Mouse (Mus musculus): ENCODE measurements around the gene Hist1h4a. TPM values are rescaled to one million over a fixed set of nuclear protein-coding genes. Genes with fewer than 3 reads are reported as not detected.

Hist1h4a gene
- polyA plus RNA-seq, 1 experiment from 2014 or later: not detected

- WGBS: 48% methylated on average over 4 of the region's 4 CpGs
- H3K27ac ChIP-seq (replicated peaks in 1 of 2; ENCODE audit: control insufficient read depth in 1 of 2, insufficient read depth in 1 of 2, low read depth in 2 of 2, low read length in 2 of 2): peak overlapping the region in 1 of 2 experiments; percentile 99; a peak in 1 of 4 replicates
- H3K36me3 ChIP-seq (ENCODE audit: control insufficient read depth, insufficient read depth, low read length): no peaks in the 10 kb centered on the region
- peak overlapping the region; percentile 77 for H3K4me2 ChIP-seq (ENCODE audit: low read length)
- no peaks in the 10 kb centered on the region for H3K9me3 ChIP-seq (ENCODE audit: control insufficient read depth, low read length)
- H3K4me1 ChIP-seq (ENCODE audit: control insufficient read depth in 2 of 2, insufficient read depth in 2 of 2, low read length in 2 of 2): peaks cover 0 to 32% of the 10 kb centered on the region in 2 experiments; a peak in 2 of 4 replicates
- H3K4me3 ChIP-seq (ENCODE audit: control insufficient read depth in 1 of 2, insufficient read depth in 1 of 2, low read depth in 1 of 2, low read length in 2 of 2): peak overlapping the region in 1 of 2 experiments; percentile 38; a peak in 2 of 4 replicates
- H3K27me3 ChIP-seq (ENCODE audit: control insufficient read depth, insufficient read depth, low read length): no peaks in the 10 kb centered on the region
- ATAC-seq (ENCODE audit: insufficient number of reproducible peaks, insufficient read depth, low FRiP score, low read depth): no peak
- peak overlapping the region; percentile 74 for H3K9ac ChIP-seq (ENCODE audit: low read length)
Observed at GRCm38 (mm10) chr13:23743963-23744362, 17.1 kb downstream of the Hist1h4a start.

- Histone ChIP-seq H3K4me3 (ENCODE audit: control insufficient read depth in 1 of 2, insufficient read depth in 1 of 2, low read depth in 1 of 2, low read length in 2 of 2) (no peak overlapping the region), H3K27ac (replicated peaks in 1 of 2; ENCODE audit: control insufficient read depth in 1 of 2, insufficient read depth in 1 of 2, low read depth in 2 of 2, low read length in 2 of 2) (no peak overlapping the region; a peak in 1 of 4 replicates), H3K36me3 (ENCODE audit: control insufficient read depth, insufficient read depth, low read length) (no peaks in the 10 kb centered on the region), H3K4me2 (ENCODE audit: low read length) (no peak overlapping the region), H3K9me3 (ENCODE audit: control insufficient read depth, low read length) (no peaks in the 10 kb centered on the region), H3K4me1 (ENCODE audit: control insufficient read depth in 2 of 2, insufficient read depth in 2 of 2, low read length in 2 of 2) (peaks cover 0 to 31% of the 10 kb centered on the region in 2 experiments; a peak in 2 of 4 replicates), H3K27me3 (ENCODE audit: control insufficient read depth, insufficient read depth, low read length) (no peaks in the 10 kb centered on the region), H3K9ac (ENCODE audit: low read length) (no peak overlapping the region)
- 83% methylated on average over 5 of the region's 5 CpGs for WGBS
- ATAC-seq (ENCODE audit: insufficient number of reproducible peaks, insufficient read depth, low FRiP score, low read depth): no peak
Observed at GRCm38 (mm10) chr13:23743215-23743614, 17.8 kb downstream of the Hist1h4a start.

- Histone ChIP-seq H3K4me3 (ENCODE audit: control insufficient read depth in 1 of 2, insufficient read depth in 1 of 2, low read depth in 1 of 2, low read length in 2 of 2) (no peak overlapping the region), H3K27ac (replicated peaks in 1 of 2; ENCODE audit: control insufficient read depth in 1 of 2, insufficient read depth in 1 of 2, low read depth in 2 of 2, low read length in 2 of 2) (no peak overlapping the region), H3K4me2 (ENCODE audit: low read length) (no peak overlapping the region), H3K9me3 (ENCODE audit: control insufficient read depth, low read length) (no peaks in the 10 kb centered on the region), H3K4me1 (ENCODE audit: control insufficient read depth in 2 of 2, insufficient read depth in 2 of 2, low read length in 2 of 2) (peaks cover 0 to 24% of the 10 kb centered on the region in 2 experiments; a peak in 2 of 4 replicates), H3K9ac (ENCODE audit: low read length) (no peak overlapping the region), H3K27me3 (ENCODE audit: control insufficient read depth, insufficient read depth, low read length) (no peaks in the 10 kb centered on the region), H3K36me3 (ENCODE audit: control insufficient read depth, insufficient read depth, low read length) (no peaks in the 10 kb centered on the region)
- no peak for ATAC-seq (ENCODE audit: insufficient number of reproducible peaks, insufficient read depth, low FRiP score, low read depth)
Observed at GRCm38 (mm10) chr13:23742007-23742406, 19.0 kb downstream of the Hist1h4a start.

- no peaks in the 10 kb centered on the region for H3K36me3 ChIP-seq (ENCODE audit: control insufficient read depth, insufficient read depth, low read length)
- no peak overlapping the region for H3K27ac ChIP-seq (replicated peaks in 1 of 2; ENCODE audit: control insufficient read depth in 1 of 2, insufficient read depth in 1 of 2, low read depth in 2 of 2, low read length in 2 of 2)
- H3K9ac ChIP-seq (ENCODE audit: low read length): no peak overlapping the region; the same call in 1 of the 2 replicates
- H3K9me3 ChIP-seq (ENCODE audit: control insufficient read depth, low read length): no peaks in the 10 kb centered on the region
- peaks cover 0 to 23% of the 10 kb centered on the region in 2 experiments; a peak in 2 of 4 replicates for H3K4me1 ChIP-seq (ENCODE audit: control insufficient read depth in 2 of 2, insufficient read depth in 2 of 2, low read length in 2 of 2)
- H3K4me3 ChIP-seq (ENCODE audit: control insufficient read depth in 1 of 2, insufficient read depth in 1 of 2, low read depth in 1 of 2, low read length in 2 of 2): peak overlapping the region in 1 of 2 experiments; percentile 51; a peak in 1 of 4 replicates
- no peak for ATAC-seq (ENCODE audit: insufficient number of reproducible peaks, insufficient read depth, low FRiP score, low read depth)
- no peaks in the 10 kb centered on the region for H3K27me3 ChIP-seq (ENCODE audit: control insufficient read depth, insufficient read depth, low read length)
- 63% methylated on average over 5 of the region's 5 CpGs for WGBS
- H3K4me2 ChIP-seq (ENCODE audit: low read length): peak overlapping the region; percentile 75
Observed at GRCm38 (mm10) chr13:23740910-23741309, 20.1 kb downstream of the Hist1h4a start.

- H3K4me3 ChIP-seq (ENCODE audit: control insufficient read depth in 1 of 2, insufficient read depth in 1 of 2, low read depth in 1 of 2, low read length in 2 of 2): peak overlapping the region; percentile 51 to 86; a peak in 3 of 4 replicates
Observed at GRCm38 (mm10) chr13:23740256-23740840, 20.7 kb downstream of the Hist1h4a start.

GRCm38 (mm10) chr13:23739922-23740252, 21.1 kb downstream of the Hist1h4a start:
- WGBS: under 1% methylated on average over 14 of the region's 14 CpGs

More at GRCm38 (mm10) chr13:23740256-23740840, 20.7 kb downstream of the Hist1h4a start:
- ATAC-seq (ENCODE audit: insufficient number of reproducible peaks, insufficient read depth, low FRiP score, low read depth): no peak
- Histone ChIP-seq H3K9me3 (ENCODE audit: control insufficient read depth, low read length) (no peaks in the 10 kb centered on the region), H3K4me2 (ENCODE audit: low read length) (peak overlapping the region; percentile 75), H3K9ac (ENCODE audit: low read length) (peak overlapping the region; percentile 95), H3K27me3 (ENCODE audit: control insufficient read depth, insufficient read depth, low read length) (no peaks in the 10 kb centered on the region), H3K36me3 (ENCODE audit: control insufficient read depth, insufficient read depth, low read length) (no peaks in the 10 kb centered on the region), H3K27ac (replicated peaks in 1 of 2; ENCODE audit: control insufficient read depth in 1 of 2, insufficient read depth in 1 of 2, low read depth in 2 of 2, low read length in 2 of 2) (peak overlapping the region; percentile 99), H3K4me1 (ENCODE audit: control insufficient read depth in 2 of 2, insufficient read depth in 2 of 2, low read length in 2 of 2) (peaks cover 0 to 23% of the 10 kb centered on the region in 2 experiments; a peak in 2 of 4 replicates)
- 34% methylated on average over 13 of the region's 13 CpGs for WGBS

GRCm38 (mm10) chr13:23739069-23739921, 21.7 kb downstream of the Hist1h4a start:
- H3K27ac ChIP-seq (replicated peaks in 1 of 2; ENCODE audit: control insufficient read depth in 1 of 2, insufficient read depth in 1 of 2, low read depth in 2 of 2, low read length in 2 of 2): peak overlapping the region; percentile 99
- under 1% methylated on average over 39 of the region's 39 CpGs for WGBS
- H3K9me3 ChIP-seq (ENCODE audit: control insufficient read depth, low read length): no peaks in the 10 kb centered on the region
- H3K27me3 ChIP-seq (ENCODE audit: control insufficient read depth, insufficient read depth, low read length): no peaks in the 10 kb centered on the region
- no peaks in the 10 kb centered on the region for H3K36me3 ChIP-seq (ENCODE audit: control insufficient read depth, insufficient read depth, low read length)
- peaks cover 0 to 19% of the 10 kb centered on the region in 2 experiments; a peak in 2 of 4 replicates for H3K4me1 ChIP-seq (ENCODE audit: control insufficient read depth in 2 of 2, insufficient read depth in 2 of 2, low read length in 2 of 2)
- peak overlapping the region; percentile 95 for H3K9ac ChIP-seq (ENCODE audit: low read length)
- ATAC-seq (ENCODE audit: insufficient number of reproducible peaks, insufficient read depth, low FRiP score, low read depth): peak; percentile 92
- H3K4me3 ChIP-seq (ENCODE audit: control insufficient read depth in 1 of 2, insufficient read depth in 1 of 2, low read depth in 1 of 2, low read length in 2 of 2): peak overlapping the region; percentile 51 to 86
- peak overlapping the region; percentile 75 for H3K4me2 ChIP-seq (ENCODE audit: low read length)

More at GRCm38 (mm10) chr13:23739922-23740252, 21.1 kb downstream of the Hist1h4a start:
- Histone ChIP-seq H3K27ac (replicated peaks in 1 of 2; ENCODE audit: control insufficient read depth in 1 of 2, insufficient read depth in 1 of 2, low read depth in 2 of 2, low read length in 2 of 2) (peak overlapping the region; percentile 99), H3K9me3 (ENCODE audit: control insufficient read depth, low read length) (no peaks in the 10 kb centered on the region), H3K9ac (ENCODE audit: low read length) (peak overlapping the region; percentile 95), H3K36me3 (ENCODE audit: control insufficient read depth, insufficient read depth, low read length) (no peaks in the 10 kb centered on the region), H3K4me3 (ENCODE audit: control insufficient read depth in 1 of 2, insufficient read depth in 1 of 2, low read depth in 1 of 2, low read length in 2 of 2) (peak overlapping the region; percentile 51 to 86), H3K4me1 (ENCODE audit: control insufficient read depth in 2 of 2, insufficient read depth in 2 of 2, low read length in 2 of 2) (peaks cover 0 to 23% of the 10 kb centered on the region in 2 experiments; a peak in 2 of 4 replicates), H3K27me3 (ENCODE audit: control insufficient read depth, insufficient read depth, low read length) (no peaks in the 10 kb centered on the region), H3K4me2 (ENCODE audit: low read length) (peak overlapping the region; percentile 75)
- peak; percentile 10; the same call in 1 of the 2 replicates for ATAC-seq (ENCODE audit: insufficient number of reproducible peaks, insufficient read depth, low FRiP score, low read depth)

All from heart, embryonic 14.5 days (tissue).